Mouse (Mus musculus) kidney, postnatal 0 days (tissue): ENCODE data around the gene Lrrn4cl. TPM values are rescaled to one million over a fixed set of nuclear protein-coding genes. Genes with fewer than 3 reads are reported as not detected.

Experiments
- ATAC-seq: fragments of 200-750 bp; cut with Nextera tagmentation; replicated peaks from 2 replicates; pipeline ENCODE4 v1.8.0; 2017; ENCODE audit warnings: low read depth, moderate number of reproducible peaks, moderate TSS enrichment, moderate library complexity; ENCODE audit not compliant: low FRiP score
- DNase-seq: peaks from one replicate; pipeline ENCODE4 v3.0.0-alpha.2; 2016; ENCODE audit warnings: low spot score
- H3K27ac ChIP-seq: fragments of 300-500 bp; sonication (generic); 2 replicates; pipeline ENCODE4 v1.5.1; 2014; ENCODE audit warnings: mild to moderate bottlenecking
- H3K27me3 ChIP-seq: fragments of 300-500 bp; sonication (generic); 2 replicates; pipeline ENCODE4 v1.6.1; 2014; ENCODE audit warnings: low read length, mixed read lengths; ENCODE audit not compliant: insufficient read depth
- H3K36me3 ChIP-seq: fragments of 300-500 bp; sonication (generic); 2 replicates; pipeline ENCODE4 v1.6.1; 2014; ENCODE audit warnings: low read length, mixed read lengths; ENCODE audit not compliant: insufficient read depth
- H3K4me1 ChIP-seq: fragments of 300-500 bp; sonication (generic); replicated peaks from 2 replicates; pipeline ENCODE4 v1.6.1; 2014; ENCODE audit warnings: antibody characterized with exemption, low read length, mixed read lengths; ENCODE audit not compliant: insufficient read depth
- H3K4me2 ChIP-seq: fragments of 300-500 bp; sonication (generic); 2 replicates; pipeline ENCODE4 v1.6.1; 2014; ENCODE audit warnings: mild to moderate bottlenecking, low read length, moderate library complexity, mixed read lengths
- H3K4me3 ChIP-seq: fragments of 300-500 bp; sonication (generic); replicated peaks from 2 replicates; pipeline ENCODE4 v1.5.1; 2014; ENCODE audit warnings: low read depth, low read length
- H3K9ac ChIP-seq: fragments of 300-500 bp; sonication (generic); 2 replicates; pipeline ENCODE4 v1.6.1; 2014; ENCODE audit warnings: low read depth, low read length
- H3K9me3 ChIP-seq: fragments of 300-500 bp; sonication (generic); replicated peaks from 2 replicates; pipeline ENCODE4 v1.6.1; 2016; ENCODE audit warnings: low read length, inconsistent platforms, mixed read lengths
- CTCF ChIP-seq: IDR thresholded peaks from 2 replicates; pipeline ENCODE4 v1.5.1; 2016; ENCODE audit warnings: antibody characterized with exemption, low read depth, mild to moderate bottlenecking, moderate library complexity
- WGBS: fragments of 180-500 bp; shearing (Covaris S2); extraction: QIAGEN DNeasy Blood & Tissue Kit; methylation state at CpG from one replicate; pipeline ENCODE4 v1.1.7; 2014; 5-methylcytosine and 5-hydroxymethylcytosine counted together
- polyA plus RNA-seq: library from polyadenylated mRNA; unstranded; fragments of >200 nt; fragmentation: Nextera tagmentation; extraction: Ambion mirVana; gene quantifications from 2 replicates; pipeline ENCODE4 v1.2.1, GENCODE M21; 2015

The Lrrn4cl gene
- polyA plus RNA-seq, 1 experiment from 2014 or later, result 1.1 TPM

DNA sequence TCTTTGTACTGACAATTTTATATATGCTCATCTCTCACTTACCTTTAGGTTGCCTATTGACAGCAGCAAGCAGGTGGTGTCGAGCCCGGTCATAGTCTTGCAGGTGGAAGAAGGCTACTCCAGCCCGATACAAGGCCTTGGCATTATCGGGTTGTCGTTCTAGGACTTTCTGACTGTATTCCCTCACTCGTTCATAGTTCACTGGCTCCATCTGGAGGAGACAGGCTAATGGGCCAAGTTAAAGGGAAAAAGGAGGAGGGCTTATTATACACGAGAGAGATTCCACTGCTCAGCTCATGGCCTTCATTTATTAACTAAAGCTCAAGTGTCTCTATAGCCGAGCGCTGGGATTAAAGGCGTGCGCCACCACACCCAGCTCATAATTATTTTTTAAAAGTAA is 34.8 kb upstream of the Lrrn4cl start:
- Histone ChIP-seq H3K4me2 (no peak overlapping the region), H3K9ac (no peak overlapping the region), H3K9me3 (no peaks in the 10 kb centered on the region), H3K4me3 (no peak overlapping the region), H3K27me3 (no peaks in the 10 kb centered on the region), H3K36me3 (peaks cover 17% of the 10 kb centered on the region; the same call in 1 of the 2 replicates), H3K4me1 (no peaks in the 10 kb centered on the region; the same call in none of the 2 replicates), H3K27ac (no peak overlapping the region)
- DNase-seq (peak; percentile 77), ATAC-seq (no peak)
- 48% methylated on average over 11 of the region's 11 CpGs for WGBS
- TF ChIP-seq CTCF, result peak; percentile 61

DNA sequence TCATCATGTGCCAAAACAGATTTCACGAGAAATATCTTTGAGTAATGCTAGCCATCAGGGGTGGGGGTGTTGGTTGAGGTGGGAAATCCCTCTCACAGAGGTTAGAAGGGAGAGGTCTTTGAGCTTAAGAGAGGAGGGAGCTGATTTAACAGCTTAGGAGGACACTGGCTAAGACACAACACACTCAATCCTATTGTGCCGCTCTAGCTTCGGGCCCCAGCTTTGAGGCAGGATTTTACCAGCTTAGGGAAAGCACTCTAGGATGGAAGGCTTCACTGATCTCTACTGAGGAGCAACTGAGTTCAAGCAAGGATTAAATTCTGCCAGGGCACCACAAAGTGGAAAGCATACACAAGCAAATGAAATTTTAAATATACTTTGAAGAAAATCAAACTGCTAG is 33.6 kb upstream of the Lrrn4cl start:
- Histone ChIP-seq H3K4me1 (no peaks in the 10 kb centered on the region; the same call in none of the 2 replicates), H3K9ac (no peak overlapping the region), H3K9me3 (no peaks in the 10 kb centered on the region), H3K36me3 (peaks cover 13% of the 10 kb centered on the region; the same call in 1 of the 2 replicates), H3K4me2 (peak overlapping the region; percentile 8; the same call in 1 of the 2 replicates), H3K4me3 (no peak overlapping the region), H3K27ac (no peak overlapping the region), H3K27me3 (no peaks in the 10 kb centered on the region)
- DNase-seq, result no peak
- no peak for ATAC-seq
- 74% methylated on average over 3 of the region's 3 CpGs for WGBS
- peak; percentile 20; the same call in 1 of the 2 replicates for TF ChIP-seq CTCF

DNA sequence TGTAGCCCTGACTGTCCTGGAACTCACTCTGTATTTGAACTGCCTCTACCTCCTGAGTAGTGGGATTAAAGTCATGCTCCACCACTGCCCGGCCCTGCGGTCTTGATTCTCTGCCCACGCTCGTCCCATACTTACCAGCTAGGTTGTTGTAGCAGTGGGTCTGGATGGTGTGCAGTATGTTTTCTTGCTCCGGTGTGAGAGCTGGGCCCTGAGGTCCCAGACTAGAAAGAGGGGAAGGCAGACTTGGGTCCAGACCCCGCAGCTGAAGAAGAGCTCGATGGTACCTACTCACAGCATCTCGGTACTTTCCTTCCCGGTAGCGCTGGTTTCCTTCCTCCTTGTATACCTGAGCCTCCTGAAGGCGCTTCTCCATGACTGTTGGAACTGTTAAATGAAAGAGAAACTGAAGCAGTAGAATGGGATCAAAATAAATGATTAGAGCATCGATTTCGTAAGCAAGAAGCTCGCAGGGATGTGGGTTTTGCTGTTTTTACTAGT is 32.2 kb upstream of the Lrrn4cl start:
- 16% methylated on average over 14 of the region's 14 CpGs for WGBS
- Histone ChIP-seq H3K27me3 (no peaks in the 10 kb centered on the region), H3K4me1 (no peaks in the 10 kb centered on the region; the same call in none of the 2 replicates), H3K9ac (peak overlapping the region; percentile 78), H3K9me3 (no peaks in the 10 kb centered on the region), H3K4me2 (peak overlapping the region; percentile 85), H3K27ac (peak overlapping the region; percentile 99), H3K4me3 (peak overlapping the region; percentile 98), H3K36me3 (peaks cover 20% of the 10 kb centered on the region)
- no peak for DNase-seq
- ATAC-seq, result no peak
- no peak for TF ChIP-seq CTCF

DNA sequence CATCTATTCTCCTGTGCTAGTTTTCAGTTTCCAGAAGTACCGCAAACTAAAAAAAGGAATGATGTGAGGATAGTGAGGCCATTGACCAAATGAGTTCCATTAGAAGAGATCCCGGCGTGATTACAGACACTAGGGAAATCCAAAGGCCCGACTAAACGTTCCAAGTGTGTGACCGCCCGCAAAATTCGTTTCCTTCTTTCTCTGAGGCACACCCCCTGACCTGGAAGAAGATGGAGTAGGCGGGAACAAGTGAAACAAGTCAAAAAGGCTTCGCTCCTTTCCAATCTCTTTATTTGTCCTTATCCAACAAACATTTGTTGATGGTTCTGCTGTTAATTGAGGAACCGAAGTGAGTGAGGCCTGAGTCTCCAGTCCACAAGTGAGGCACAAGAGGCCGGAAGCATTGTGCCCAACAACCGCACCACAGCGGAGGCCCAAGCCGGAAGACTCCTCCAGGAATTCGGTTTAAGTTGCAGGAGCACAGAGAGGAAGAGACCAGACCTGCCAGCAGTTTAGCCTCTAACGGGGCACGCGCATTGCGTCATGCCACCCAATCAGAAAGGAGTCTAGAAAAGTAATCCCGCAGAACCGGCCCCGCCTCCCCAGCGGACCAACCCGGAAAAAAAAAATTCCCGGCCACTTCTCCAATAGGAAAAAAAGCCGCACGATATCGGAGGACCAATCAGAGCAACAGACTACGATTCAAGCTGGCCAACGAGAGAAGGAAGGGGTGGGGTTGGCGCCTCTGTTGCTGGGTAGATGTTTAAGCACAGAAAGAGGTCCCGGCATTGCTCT is 31.6 kb upstream of the Lrrn4cl start, which contains the start of gene Ttc9c:
Gene Ttc9c, minus strand, starts transcription at position 533 of the 795 bp plus-strand sequence.
- DNase-seq, result peak; percentile 100
- H3K4me1 ChIP-seq, result no peaks in the 10 kb centered on the region; the same call in none of the 2 replicates
- H3K4me3 ChIP-seq, result peak within 1 kb of the TSS; percentile 98
- ATAC-seq, result peak; percentile 90
- H3K9ac ChIP-seq, result peak within 1 kb of the TSS; percentile 98
- no peaks in the 10 kb centered on the region for H3K9me3 ChIP-seq
- no peaks in the 10 kb centered on the region for H3K27me3 ChIP-seq
- TF ChIP-seq CTCF, result no peak
- under 1% methylated on average over 33 of the region's 33 CpGs for WGBS
- peak within 1 kb of the TSS; percentile 99 for H3K27ac ChIP-seq
- H3K4me2 ChIP-seq, result peak within 1 kb of the TSS; percentile 85
- peaks cover 23% of the 10 kb centered on the region for H3K36me3 ChIP-seq

GRCm38 (mm10) chr19:8819596-8820423 is 30.8 kb upstream of the Lrrn4cl start, which contains the start of gene Hnrnpul2:
Hnrnpul2 (plus strand) TSS chr19:8820010.
- ATAC-seq (peak; percentile 95), DNase-seq (peak; percentile 99)
- H3K4me2 ChIP-seq, result peak within 1 kb of the TSS; percentile 85
- H3K4me3 ChIP-seq, result peak within 1 kb of the TSS; percentile 98
- H3K27me3 ChIP-seq, result no peaks in the 10 kb centered on the region
- peak within 1 kb of the TSS; percentile 98 for H3K9ac ChIP-seq
- no peaks in the 10 kb centered on the region; the same call in none of the 2 replicates for H3K4me1 ChIP-seq
- no peak for TF ChIP-seq CTCF
- peak within 1 kb of the TSS; percentile 99 for H3K27ac ChIP-seq
- no peaks in the 10 kb centered on the region for H3K9me3 ChIP-seq
- H3K36me3 ChIP-seq, result peaks cover 25% of the 10 kb centered on the region
- under 1% methylated on average over 82 of the region's 83 CpGs for WGBS
